Mouse (Mus musculus): ENCODE measurements around the gene Ppp4r3a. TPM values are rescaled to one million over a fixed set of nuclear protein-coding genes. Genes with fewer than 3 reads are reported as not detected.

The Ppp4r3a gene
- polyA plus RNA-seq (2017; shearing (Covaris generic)): 134 TPM

GRCm38 (mm10) chr12:101083076-101083838, at the start of gene Ppp4r3a:
Gene Ppp4r3a (minus strand): TSS chr12:101083702.

GRCm38 (mm10) chr12:101028954-101029731, 54.4 kb downstream of the Ppp4r3a start, which contains the start of gene Ccdc88c:
Gene Ccdc88c (minus strand): TSS chr12:101029056.

Other genes with a start within 250 kb of the Ppp4r3a start
- gene Gpr68, start 175.5 kb downstream of the Ppp4r3a start, polyA plus RNA-seq (2017; shearing (Covaris generic)): 101 TPM
- 168 TPM for gene Ccdc88c, start 54.6 kb downstream of the Ppp4r3a start, polyA plus RNA-seq (2017; shearing (Covaris generic))

All from effector memory CD4-positive, alpha-beta T cell, adult 7 months (primary cell).